Comparison of ENCODE assay signal across 8 mouse cellular contexts in the genomic region with DNA sequence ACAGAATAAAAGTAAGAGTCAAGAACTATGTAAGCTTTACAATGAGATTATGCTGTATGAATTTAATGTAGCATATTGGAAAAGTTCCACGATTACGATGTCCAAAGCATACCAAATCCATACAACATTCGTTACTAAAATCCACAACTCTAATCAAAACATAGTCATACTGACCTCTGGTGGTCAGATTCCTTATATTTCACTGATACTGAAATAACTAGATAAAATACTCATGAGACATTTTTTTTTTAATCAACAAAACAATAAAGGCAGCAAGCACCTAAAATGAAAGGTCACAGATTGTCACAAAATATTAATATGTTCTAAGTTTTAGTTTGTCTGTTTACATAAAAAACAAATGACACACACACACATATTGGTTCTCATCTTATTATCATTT. TPM values are rescaled to one million over a fixed set of nuclear protein-coding genes. Genes with fewer than 3 reads are reported as not detected.
DNase-seq lines count a peak whose midpoint lies in the region; ATAC-seq and TF ChIP-seq lines count a peak whose summit lies in the region.

No protein-coding gene starts in this region.

- no peak overlapping the region for H3ac ChIP-seq in C2C12 (ENCODE audit: control insufficient read depth, insufficient read length, low read depth)

- no peak overlapping the region for H3K4me3 ChIP-seq in heart, adult 2 months
- H3K4me3 ChIP-seq in C2C12 (ENCODE audit: insufficient read depth, poor library complexity, severe bottlenecking), result peak overlapping the region; percentile 45
- no peak overlapping the region for H3K4me3 ChIP-seq in intestine, embryonic 16.5 days (ENCODE audit: low read length)
- peak overlapping the region; percentile 81; the same call in 1 of the 2 replicates for H3K4me3 ChIP-seq in neural tube, embryonic 13.5 days

- H3K9me3 ChIP-seq in intestine, embryonic 16.5 days (ENCODE audit: control insufficient read depth, low read length), result no peaks in the 10 kb centered on the region
- H3K9me3 ChIP-seq in neural tube, embryonic 13.5 days, result no peaks in the 10 kb centered on the region

- H3K9ac ChIP-seq in heart, adult 2 months (ENCODE audit: low read depth, low read length), result no peak overlapping the region
- no peak overlapping the region for H3K9ac ChIP-seq in intestine, embryonic 16.5 days (ENCODE audit: low read depth, low read length)
- H3K9ac ChIP-seq in neural tube, embryonic 13.5 days, result no peak overlapping the region

- H3K4me1 ChIP-seq in heart, adult 2 months (ENCODE audit: control insufficient read depth, insufficient read depth, low read length), result peaks cover 3% of the 10 kb centered on the region
- H3K4me1 ChIP-seq in intestine, embryonic 16.5 days (ENCODE audit: control insufficient read depth, insufficient read depth, low read length), result peaks cover 6% of the 10 kb centered on the region
- peaks cover 17% of the 10 kb centered on the region for H3K4me1 ChIP-seq in neural tube, embryonic 13.5 days (replicated peaks)

- H3K27ac ChIP-seq in heart, adult 2 months, result no peak overlapping the region
- H3K27ac ChIP-seq in intestine, embryonic 16.5 days (ENCODE audit: low read length), result no peak overlapping the region
- no peak overlapping the region for H3K27ac ChIP-seq in neural tube, embryonic 13.5 days (replicated peaks)

- no peaks in the 10 kb centered on the region for H3K79me2 ChIP-seq in heart, adult 2 months (replicated peaks; ENCODE audit: control insufficient read depth, insufficient read depth, low read length)
- H3K79me2 ChIP-seq in C2C12 (ENCODE audit: control insufficient read depth, insufficient read depth), result peaks cover 36% of the 10 kb centered on the region

- no peaks in the 10 kb centered on the region for H3K27me3 ChIP-seq in heart, adult 2 months (ENCODE audit: control insufficient read depth, insufficient read depth, low read length)
- H3K27me3 ChIP-seq in C2C12 (ENCODE audit: control insufficient read depth, insufficient read depth, insufficient read length), result no peaks in the 10 kb centered on the region
- no peaks in the 10 kb centered on the region for H3K27me3 ChIP-seq in intestine, embryonic 16.5 days (replicated peaks; ENCODE audit: control insufficient read depth, insufficient read depth, low read length)
- no peaks in the 10 kb centered on the region for H3K27me3 ChIP-seq in neural tube, embryonic 13.5 days

- peak; percentile 78 for TF ChIP-seq CTCF in heart, adult 2 months (IDR thresholded peaks at IDR 0.05)
- no peak for TF ChIP-seq CTCF in C2C12 (IDR thresholded peaks at IDR 0.05; ENCODE audit: control insufficient read depth, insufficient read depth, insufficient read length)

- peaks cover 17% of the 10 kb centered on the region for H3K79me3 ChIP-seq in C2C12 (ENCODE audit: low read depth)

- TF ChIP-seq POLR2A in heart, adult 2 months (IDR thresholded peaks at IDR 0.05; ENCODE audit: insufficient read depth, low read depth, low read length), result no peak

- peaks cover 3% of the 10 kb centered on the region; the same call in 1 of the 2 replicates for H3K36me3 ChIP-seq in heart, adult 2 months (ENCODE audit: control insufficient read depth, insufficient read depth, low read length)
- peaks cover 3% of the 10 kb centered on the region for H3K36me3 ChIP-seq in C2C12 (ENCODE audit: control insufficient read depth, insufficient read depth)
- no peaks in the 10 kb centered on the region for H3K36me3 ChIP-seq in intestine, embryonic 16.5 days (ENCODE audit: control insufficient read depth, insufficient read depth, low read length)
- no peaks in the 10 kb centered on the region for H3K36me3 ChIP-seq in neural tube, embryonic 13.5 days

- peak overlapping the region; percentile 66; the same call in 1 of the 2 replicates for H3K4me2 ChIP-seq in intestine, embryonic 16.5 days (ENCODE audit: low read depth, low read length)
- H3K4me2 ChIP-seq in neural tube, embryonic 13.5 days, result peak overlapping the region; percentile 91

- 13% methylated on average over 3 of the region's 3 CpGs for WGBS in heart, adult 2 months
- 16% methylated on average over 3 of the region's 3 CpGs for WGBS in intestine, embryonic 16.5 days
- WGBS in neural tube, embryonic 13.5 days, result 40% methylated on average over 3 of the region's 3 CpGs

- ATAC-seq in intestine, embryonic 16.5 days, result no peak
- no peak for ATAC-seq in neural tube, embryonic 13.5 days (ENCODE audit: low read depth)

- DNase-seq in heart, adult 2 months, result no peak
- no peak for DNase-seq in heart, postnatal 14 days
- DNase-seq in embryo, embryonic 10.5 days (ENCODE audit: low spot score), result peak; percentile 85
- no peak for DNase-seq in urinary bladder, postnatal 36 days (ENCODE audit: low spot score in 2 of 2)
- DNase-seq in natural killer cell, adult 2 months (ENCODE audit: low spot score in 2 of 2), result no peak

- TF ChIP-seq EP300 in heart, adult 2 months (IDR thresholded peaks at IDR 0.05; ENCODE audit: insufficient read depth, low read depth, low read length), result no peak

- intact Hi-C loops in heart, adult 2 months (cut with DNase I), result loop anchor here (1.0 to 10.0 kb wide), 5 partner anchors 134 to 1384 kb away; partner anchors contain the start of genes Lcorl and Med28
- intact Hi-C loops in heart, postnatal 14 days (cut with DNase I), result loop anchor here (2.0 kb wide), 2 partner anchors 134 to 194 kb away; no protein-coding TSS in a partner anchor

TF ChIP-seq in C2C12, 6 proteins besides CTCF, POLR2A, EP300 and RAD21:
- TF ChIP-seq MYOD1 (IDR thresholded peaks at IDR 0.05; ENCODE audit: control insufficient read depth, insufficient read length, low read depth) (no peak), MYOG (IDR thresholded peaks at IDR 0.05; ENCODE audit: control insufficient read depth, extremely low read depth, insufficient read length) (no peak)

RNA-seq across cellular contexts. Expression of gene Ncapg, which starts 1.4 kb away (rescaled TPM):
- total RNA-seq in heart, adult 2 months (2021), result under 1 TPM; 0.10 to 0.16 TPM
- 0.06 TPM in 2 replicates for polyA plus RNA-seq in heart, adult 2 months (2012; rRNA removed)
- total RNA-seq in heart, postnatal 14 days (2021), result 1 to 10 TPM; 1.6 to 4.1 TPM
- 11.2 TPM for polyA plus RNA-seq in C2C12 (2012; fragmentation: generic; extraction: Trizol)
- 33.9 and 37.0 TPM in 2 replicates for polyA plus RNA-seq in intestine, embryonic 16.5 days (2015; fragmentation: Nextera tagmentation; extraction: Ambion mirVana)
- 9.1 and 10.1 TPM in 2 replicates for polyA plus RNA-seq in neural tube, embryonic 13.5 days (2015; fragmentation: Nextera tagmentation; extraction: Ambion mirVana)

RNA-seq across cellular contexts. Expression of gene Fam184b, which starts 28.9 kb away (rescaled TPM):
- total RNA-seq in heart, adult 2 months (2021), result under 1 TPM in 1 of 2 experiments, not detected in 1; 0.07 TPM
- not detected in 2 replicates for polyA plus RNA-seq in heart, adult 2 months (2012; rRNA removed)
- under 1 TPM; 0.07 TPM for total RNA-seq in heart, postnatal 14 days (2021)
- 0.01 TPM for polyA plus RNA-seq in C2C12 (2012; fragmentation: generic; extraction: Trizol)
- polyA plus RNA-seq in intestine, embryonic 16.5 days (2015; fragmentation: Nextera tagmentation; extraction: Ambion mirVana), result 2.6 and 2.9 TPM in 2 replicates
- 4.0 and 4.8 TPM in 2 replicates for polyA plus RNA-seq in neural tube, embryonic 13.5 days (2015; fragmentation: Nextera tagmentation; extraction: Ambion mirVana)

Comparison
In these comparisons a context has a peak if more than half of its experiments do, and no peak if none do; other contexts are left out.
1. H3K4me3 ChIP-seq: peak in C2C12 (single experiment) and neural tube, embryonic 13.5 days (single experiment); none in heart, adult 2 months (single experiment) and intestine, embryonic 16.5 days (single experiment).